Mouse (Mus musculus) brain, embryonic 14.5 days (tissue): ENCODE measurements at regions not wholly inside any gene's neighbourhood (a gene's known extent, or its start where the extent isn't known, plus 50 kb on each side); places are given as distances from the start of the nearest gene placed in this dataset.

Experiments
- CTCF ChIP-seq: fragments of 200-500 bp; IDR thresholded peaks from 2 replicates; pipeline ENCODE4 v1.5.1; 2012; ENCODE audit warnings: inconsistent platforms, mild to moderate bottlenecking, moderate library complexity, borderline replicate concordance; ENCODE audit not compliant: insufficient read depth, insufficient read length; ENCODE audit errors: extremely low read depth
- POLR2A ChIP-seq: fragments of 200-500 bp; IDR thresholded peaks from 2 replicates; pipeline ENCODE4 v1.6.1; 2012; ENCODE audit warnings: mild to moderate bottlenecking, inconsistent platforms, borderline replicate concordance; ENCODE audit not compliant: poor library complexity, insufficient read depth, insufficient read length, severe bottlenecking; ENCODE audit errors: extremely low read depth

GRCm38 (mm10) chr14:31892186-31892510, 61.7 kb upstream of the Ankrd28 start:
- no peak for TF ChIP-seq POLR2A
- no peak for TF ChIP-seq CTCF
